Mouse (Mus musculus): ENCODE results near the gene Dapk3. TPM values are rescaled to one million over a fixed set of nuclear protein-coding genes. Genes with fewer than 3 reads are reported as not detected.
A peak's percentile ranks its signal among the peaks of the same experiment; 100 is the strongest.

The Dapk3 gene
- polyA plus RNA-seq, 1 experiment from 2014 or later = 41.7 TPM

DNA sequence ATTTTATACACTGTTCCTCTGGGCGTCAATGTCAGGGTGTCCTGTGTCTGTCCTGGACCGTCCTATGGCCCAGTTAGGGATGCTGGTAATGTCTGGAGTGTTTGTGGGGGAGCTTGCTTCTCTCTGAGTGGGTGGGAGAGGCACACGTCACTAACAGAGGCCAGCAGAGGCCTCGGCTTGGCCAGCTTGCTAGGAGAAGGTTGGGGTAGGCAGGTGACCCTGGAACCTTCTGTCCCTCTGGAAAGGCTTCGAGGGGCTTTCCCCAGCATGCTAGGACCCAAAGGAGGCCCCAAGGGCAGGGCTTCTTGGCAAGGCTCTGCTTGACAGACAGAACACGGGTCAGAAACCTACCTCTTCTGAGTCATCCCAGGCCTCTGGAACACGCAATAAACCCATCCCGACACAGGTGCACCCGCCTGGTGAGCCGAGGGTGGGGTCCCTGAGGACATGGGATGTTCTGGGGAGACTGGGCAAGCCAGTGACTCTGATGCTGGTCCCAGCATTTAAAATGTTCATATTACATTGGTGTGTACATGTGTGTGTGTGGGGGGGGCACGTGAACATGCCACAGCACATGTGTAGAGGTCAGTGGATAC, 13.8 kb downstream of the Dapk3 start:
- Histone ChIP-seq H3K9me3 (replicated peaks) (no peaks in the 10 kb centered on the region), H3K27me3 (replicated peaks) (peaks cover 79% of the 10 kb centered on the region), H3K27ac (no peak overlapping the region), H3K36me3 (no peaks in the 10 kb centered on the region), H3K9ac (no peak overlapping the region), H3K4me3 (no peak overlapping the region), H3K4me1 (peaks cover 36% of the 10 kb centered on the region), H3K4me2 (no peak overlapping the region)
- no peak for ATAC-seq
- 58% methylated on average over 11 of the region's 11 CpGs for WGBS (ENCODE audit: insufficient replicate concordance)

DNA sequence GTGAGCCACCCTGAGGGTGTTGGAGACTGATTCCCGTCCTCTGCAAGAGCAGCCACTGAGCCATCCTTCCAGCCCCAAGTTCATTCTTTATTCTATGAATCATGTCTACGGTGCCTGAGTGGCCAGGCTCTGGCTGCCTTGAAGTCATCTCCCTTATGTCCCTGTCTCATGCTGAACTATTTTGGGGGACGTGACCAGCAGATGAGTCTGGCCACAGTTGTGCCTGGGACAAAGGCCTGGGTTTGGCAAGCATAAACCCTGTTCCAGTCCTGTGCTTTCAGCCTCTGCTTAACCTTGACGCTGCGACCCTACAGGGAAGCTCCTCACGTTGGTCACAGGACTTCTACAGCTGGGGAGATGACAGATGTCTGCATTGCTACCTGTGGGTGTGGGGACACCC, 14.5 kb downstream of the Dapk3 start:
- Histone ChIP-seq H3K4me2 (no peak overlapping the region), H3K27me3 (replicated peaks) (peaks cover 79% of the 10 kb centered on the region), H3K4me3 (no peak overlapping the region), H3K9me3 (replicated peaks) (no peaks in the 10 kb centered on the region), H3K27ac (no peak overlapping the region), H3K4me1 (peaks cover 36% of the 10 kb centered on the region), H3K36me3 (no peaks in the 10 kb centered on the region), H3K9ac (no peak overlapping the region)
- ATAC-seq = no peak
- WGBS (ENCODE audit: insufficient replicate concordance) = 38% methylated on average over 6 of the region's 6 CpGs

DNA sequence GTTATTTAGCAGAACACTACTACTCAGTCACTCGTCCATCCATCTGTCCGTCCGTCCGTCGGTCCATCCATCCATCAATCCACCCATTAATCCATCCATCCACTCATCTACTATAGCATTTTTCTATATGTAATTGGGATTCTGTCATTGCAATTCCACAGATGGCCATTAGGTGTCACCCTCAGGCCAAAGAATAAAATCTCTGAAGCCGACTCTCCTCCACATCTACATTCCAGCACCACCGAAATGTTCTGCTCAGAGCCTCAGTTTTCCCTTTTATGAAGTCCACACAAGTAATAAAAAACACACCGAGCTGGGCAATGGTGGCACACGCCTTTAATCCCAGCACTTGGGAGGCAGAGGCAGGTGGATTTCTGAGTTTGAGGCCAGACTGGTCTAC, 15.4 kb downstream of the Dapk3 start:
- Histone ChIP-seq H3K4me2 (no peak overlapping the region), H3K36me3 (no peaks in the 10 kb centered on the region), H3K9ac (no peak overlapping the region), H3K27ac (no peak overlapping the region), H3K27me3 (replicated peaks) (peaks cover 70% of the 10 kb centered on the region), H3K9me3 (replicated peaks) (no peaks in the 10 kb centered on the region), H3K4me3 (no peak overlapping the region), H3K4me1 (peaks cover 36% of the 10 kb centered on the region)
- ATAC-seq = no peak
- 2% methylated on average over 9 of the region's 9 CpGs for WGBS (ENCODE audit: insufficient replicate concordance)

DNA sequence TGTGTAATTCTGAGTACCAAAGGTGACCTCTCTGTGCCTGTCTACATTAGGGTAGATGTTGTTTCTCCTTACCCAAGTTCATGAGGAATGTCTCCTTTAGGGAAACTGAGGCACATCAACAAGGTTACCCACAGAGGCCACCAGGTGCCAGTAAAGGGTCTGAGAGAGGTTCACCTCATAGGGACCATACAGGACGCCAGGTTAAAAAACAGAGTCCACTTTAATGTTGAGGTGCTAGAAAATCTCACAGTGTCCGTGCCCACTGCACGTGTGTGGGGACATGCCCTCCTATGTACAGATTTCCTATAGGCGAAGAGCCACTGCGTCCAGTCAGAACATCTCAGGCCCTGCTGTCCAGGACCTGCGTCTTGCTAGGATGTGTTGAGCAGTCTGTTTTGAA, 16.2 kb downstream of the Dapk3 start:
- Histone ChIP-seq H3K27me3 (replicated peaks) (peaks cover 62% of the 10 kb centered on the region), H3K4me2 (no peak overlapping the region), H3K4me1 (peaks cover 36% of the 10 kb centered on the region), H3K9ac (no peak overlapping the region), H3K27ac (no peak overlapping the region), H3K36me3 (no peaks in the 10 kb centered on the region), H3K9me3 (replicated peaks) (no peaks in the 10 kb centered on the region), H3K4me3 (no peak overlapping the region)
- no peak for ATAC-seq
- 70% methylated on average over 6 of the region's 6 CpGs for WGBS (ENCODE audit: insufficient replicate concordance)

DNA sequence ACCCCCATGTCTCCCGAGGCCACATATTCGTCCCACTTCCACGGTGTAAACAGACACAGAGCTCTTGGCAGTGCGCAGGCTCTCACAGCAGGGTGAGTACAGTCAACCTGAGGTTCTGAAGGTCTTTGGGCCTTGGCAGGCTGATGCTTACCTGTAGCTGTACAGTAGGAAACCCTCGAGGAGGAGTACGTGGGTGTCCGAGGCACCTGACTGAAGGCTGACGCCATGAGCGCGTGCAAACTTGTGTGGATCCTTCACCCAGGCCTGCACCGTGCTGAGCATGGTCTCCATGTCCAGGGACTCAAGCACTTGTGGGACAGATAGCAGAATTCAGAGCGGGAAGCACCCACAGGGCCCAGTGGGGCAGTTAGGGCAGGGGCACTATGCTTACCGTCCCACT, 17.3 kb downstream of the Dapk3 start:
- peaks cover 33% of the 10 kb centered on the region for H3K4me1 ChIP-seq
- H3K27ac ChIP-seq = no peak overlapping the region
- H3K36me3 ChIP-seq = no peaks in the 10 kb centered on the region
- ATAC-seq = no peak
- H3K9me3 ChIP-seq (replicated peaks) = no peaks in the 10 kb centered on the region
- 71% methylated on average over 13 of the region's 13 CpGs for WGBS (ENCODE audit: insufficient replicate concordance)
- H3K9ac ChIP-seq = no peak overlapping the region
- H3K4me3 ChIP-seq = no peak overlapping the region
- H3K4me2 ChIP-seq = no peak overlapping the region
- H3K27me3 ChIP-seq (replicated peaks) = peaks cover 57% of the 10 kb centered on the region

DNA sequence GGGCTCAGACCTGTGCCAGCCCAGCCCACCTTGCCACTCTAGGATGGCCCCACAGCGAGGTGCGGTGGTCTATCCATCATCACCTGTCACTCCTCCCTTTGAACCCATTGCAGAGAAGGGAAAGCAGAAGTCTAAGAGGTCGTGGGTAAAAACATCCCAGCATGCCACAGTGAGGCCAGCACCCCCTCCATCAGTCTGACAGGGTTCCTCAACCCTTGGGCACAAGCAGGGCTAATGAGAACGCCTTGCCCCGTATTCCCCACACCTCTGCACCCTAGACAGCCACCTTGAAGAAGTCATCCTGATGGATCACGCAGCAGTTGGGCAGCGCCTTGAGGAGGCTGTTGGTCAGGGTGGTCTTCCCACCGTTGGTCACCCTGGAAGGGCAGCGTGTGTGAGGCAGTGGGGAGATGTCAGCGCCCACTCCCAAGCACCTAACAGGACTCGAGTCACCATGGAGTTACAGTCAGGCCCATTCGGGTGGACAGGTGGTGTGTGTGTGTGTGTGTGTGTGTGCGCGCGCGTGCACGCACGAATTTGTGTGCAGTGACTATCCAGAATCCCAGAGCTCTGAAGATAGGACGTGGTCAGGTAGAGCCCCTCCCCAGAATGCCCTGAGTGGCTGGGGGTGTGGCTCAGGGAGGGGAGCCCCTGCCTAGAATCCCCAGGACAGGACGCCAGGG, 17.9 kb downstream of the Dapk3 start:
- Histone ChIP-seq H3K27ac (no peak overlapping the region), H3K9me3 (replicated peaks) (no peaks in the 10 kb centered on the region), H3K9ac (no peak overlapping the region), H3K36me3 (no peaks in the 10 kb centered on the region), H3K4me1 (peaks cover 29% of the 10 kb centered on the region), H3K4me3 (no peak overlapping the region), H3K27me3 (replicated peaks) (peaks cover 57% of the 10 kb centered on the region), H3K4me2 (no peak overlapping the region)
- WGBS (ENCODE audit: insufficient replicate concordance) = 67% methylated on average over 20 of the region's 20 CpGs
- ATAC-seq = no peak

DNA sequence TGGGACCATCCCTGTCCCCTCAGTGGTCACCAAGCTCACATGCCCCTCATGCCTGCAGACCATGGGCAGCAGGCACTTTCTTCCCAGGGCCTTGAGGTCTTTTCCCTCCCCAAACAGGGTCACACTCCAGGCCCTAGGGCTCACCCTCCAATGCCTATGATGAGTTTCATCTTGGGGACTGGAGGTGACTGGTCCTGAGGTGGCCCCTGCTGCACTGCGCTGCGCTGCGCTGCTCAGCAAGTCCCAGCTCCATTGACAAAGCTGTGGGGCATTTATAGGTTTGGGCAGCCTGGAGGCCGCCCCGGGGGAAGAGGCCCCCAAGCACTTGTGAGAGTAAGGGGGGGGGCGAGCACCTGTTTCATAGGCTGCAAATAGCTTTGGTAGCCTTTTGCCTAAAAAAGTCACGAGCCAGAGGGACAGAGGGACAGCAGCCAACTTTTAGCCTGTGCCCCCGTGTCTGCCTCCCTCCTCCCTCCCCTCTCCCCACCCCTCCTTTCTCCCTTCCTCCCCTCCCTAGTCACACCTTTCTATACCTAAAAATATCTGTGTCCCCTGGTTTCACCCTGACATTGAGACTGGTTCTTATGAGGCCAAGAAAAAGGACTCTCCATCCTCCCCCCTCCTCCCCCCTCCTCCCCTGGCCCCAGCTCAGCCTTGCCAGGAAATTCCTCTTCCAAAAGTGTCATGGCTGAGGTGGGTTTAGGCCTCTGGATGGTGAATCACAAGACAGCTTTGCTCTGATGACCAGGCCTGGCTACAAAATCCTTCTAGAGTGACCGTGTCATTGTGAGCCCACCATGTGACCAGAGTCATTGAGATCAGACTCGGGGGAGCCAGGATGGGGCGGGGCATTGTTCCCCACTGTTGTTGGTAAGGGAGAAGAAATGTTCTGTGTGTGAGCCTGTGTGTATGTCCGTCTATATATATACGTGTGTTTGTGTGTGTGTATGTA, 19.3 kb downstream of the Dapk3 start, which contains the start of gene Nmrk2:
TSS of gene Nmrk2 (minus strand) at position 245 of the 952 bp plus-strand sequence.
- H3K4me3 ChIP-seq = no peak within 1 kb of the TSS
- no peak within 1 kb of the TSS for H3K4me2 ChIP-seq
- H3K27me3 ChIP-seq (replicated peaks) = peaks cover 52% of the 10 kb centered on the region
- H3K4me1 ChIP-seq = peaks cover 29% of the 10 kb centered on the region
- no peaks in the 10 kb centered on the region for H3K36me3 ChIP-seq
- ATAC-seq = no peak
- WGBS (ENCODE audit: insufficient replicate concordance) = 66% methylated on average over 13 of the region's 13 CpGs
- no peak within 1 kb of the TSS; the same call in 1 of the 2 replicates for H3K9ac ChIP-seq
- H3K27ac ChIP-seq = peak within 1 kb of the TSS; percentile 38; the same call in 1 of the 2 replicates
- H3K9me3 ChIP-seq (replicated peaks) = no peaks in the 10 kb centered on the region

DNA sequence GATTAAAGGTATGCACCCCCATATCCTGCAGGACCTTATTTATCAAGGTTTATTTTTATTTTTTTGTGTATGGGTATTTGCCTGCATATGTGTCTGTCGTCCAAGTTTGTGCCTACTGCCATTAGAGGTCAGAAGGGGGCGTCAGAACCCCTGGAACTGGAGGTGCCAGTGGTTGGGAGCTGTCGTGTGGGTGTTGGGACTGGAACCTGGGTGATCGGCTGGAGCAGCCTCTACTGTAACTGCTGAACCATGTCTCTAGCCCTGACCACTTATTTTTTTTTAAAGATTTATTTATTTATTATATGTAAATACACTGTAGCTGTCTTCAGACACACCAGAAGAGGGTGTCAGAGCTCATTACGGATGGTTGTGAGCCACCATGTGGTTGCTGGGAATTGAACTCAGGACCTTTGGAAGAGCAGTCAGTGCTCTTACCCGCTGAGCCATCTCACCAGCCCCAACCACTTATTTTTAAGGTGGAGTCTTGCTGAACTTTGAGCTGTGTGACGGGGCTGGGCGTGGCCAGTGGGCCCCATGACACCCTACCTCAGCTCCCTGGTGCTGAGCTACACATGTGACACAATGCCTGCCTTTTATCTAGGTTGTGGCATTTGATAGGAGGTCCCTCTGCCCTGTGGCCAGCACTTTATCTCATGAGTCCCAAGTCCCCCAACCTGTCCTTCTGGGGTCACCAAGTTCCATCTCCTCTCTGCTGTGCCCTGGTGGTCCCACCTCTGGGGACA, 20.3 kb downstream of the Dapk3 start:
- Histone ChIP-seq H3K4me1 (peaks cover 29% of the 10 kb centered on the region), H3K4me2 (no peak overlapping the region), H3K9me3 (replicated peaks) (no peaks in the 10 kb centered on the region), H3K27me3 (replicated peaks) (peaks cover 53% of the 10 kb centered on the region), H3K4me3 (no peak overlapping the region), H3K36me3 (no peaks in the 10 kb centered on the region), H3K27ac (peak overlapping the region; percentile 52), H3K9ac (no peak overlapping the region)
- WGBS (ENCODE audit: insufficient replicate concordance) = 31% methylated on average over 8 of the region's 8 CpGs
- ATAC-seq = peak; percentile 85

DNA sequence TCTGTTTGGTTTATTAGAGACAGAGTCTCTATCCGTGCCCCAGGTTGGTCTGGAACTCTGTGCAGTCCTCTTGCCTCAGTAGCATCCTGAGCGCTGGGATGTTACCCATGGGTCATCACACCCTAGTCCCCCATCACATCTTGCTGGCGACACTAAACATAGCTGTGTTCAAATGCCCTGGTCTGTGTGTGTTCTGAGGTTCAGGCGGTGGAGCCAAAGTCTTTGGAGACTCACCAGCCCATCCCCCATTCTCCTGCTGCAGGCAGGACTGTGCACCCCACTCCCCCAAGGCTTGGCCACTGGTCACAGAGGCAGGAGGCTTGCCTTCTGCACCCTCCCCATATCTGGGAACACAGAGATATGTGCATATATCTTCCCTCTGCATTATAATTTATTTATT, 21.3 kb downstream of the Dapk3 start:
- H3K9me3 ChIP-seq (replicated peaks) = no peaks in the 10 kb centered on the region
- H3K27ac ChIP-seq = no peak overlapping the region
- H3K27me3 ChIP-seq (replicated peaks) = peaks cover 50% of the 10 kb centered on the region
- no peak for ATAC-seq
- 53% methylated on average over 4 of the region's 4 CpGs for WGBS (ENCODE audit: insufficient replicate concordance)
- H3K36me3 ChIP-seq = no peaks in the 10 kb centered on the region
- no peak overlapping the region for H3K4me2 ChIP-seq
- peaks cover 29% of the 10 kb centered on the region for H3K4me1 ChIP-seq
- H3K9ac ChIP-seq = no peak overlapping the region
- no peak overlapping the region for H3K4me3 ChIP-seq

GRCm38 (mm10) chr10:81210154-81210553, 27.3 kb downstream of the Dapk3 start:
- WGBS (ENCODE audit: insufficient replicate concordance) = 84% methylated on average over 5 of the region's 5 CpGs
- Histone ChIP-seq H3K4me3 (no peak overlapping the region), H3K4me1 (no peaks in the 10 kb centered on the region), H3K36me3 (no peaks in the 10 kb centered on the region), H3K4me2 (no peak overlapping the region), H3K9ac (no peak overlapping the region), H3K9me3 (replicated peaks) (peaks cover 5% of the 10 kb centered on the region), H3K27me3 (replicated peaks) (peaks cover 47% of the 10 kb centered on the region), H3K27ac (no peak overlapping the region)
- ATAC-seq = no peak

- ATAC-seq = no peak
- H3K27me3 ChIP-seq (replicated peaks) = peaks cover 45% of the 10 kb centered on the region
- 58% methylated on average over 6 of the region's 6 CpGs for WGBS (ENCODE audit: insufficient replicate concordance)
- H3K9me3 ChIP-seq (replicated peaks) = no peaks in the 10 kb centered on the region; the same call in 1 of the 2 replicates
- no peaks in the 10 kb centered on the region for H3K36me3 ChIP-seq
- H3K4me2 ChIP-seq = no peak overlapping the region
- H3K4me1 ChIP-seq = no peaks in the 10 kb centered on the region
- H3K9ac ChIP-seq = no peak overlapping the region
- no peak overlapping the region for H3K27ac ChIP-seq
- H3K4me3 ChIP-seq = no peak overlapping the region
Observed at GRCm38 (mm10) chr10:81216260-81216659, 33.5 kb downstream of the Dapk3 start.

Measured in liver, embryonic 12.5 days (tissue).